Mouse (Mus musculus) CH12.LX (cell line): ENCODE results near the gene Fgf8. TPM values are rescaled to one million over a fixed set of nuclear protein-coding genes. Genes with fewer than 3 reads are reported as not detected.

Source experiments
- polyA plus RNA-seq: library from polyadenylated mRNA; unstranded; fragments of >175 nt; gene quantifications from 2 replicates; pipeline ENCODE4 v1.2.1, GENCODE M21; 2012; ENCODE audit warnings: low read depth; ENCODE audit not compliant: insufficient read length
- total RNA-seq, 2 experiments: library from RNA; depleted of rRNA; stranded (reverse); fragments of 300-350 nt in 1 of 2; fragments of >200 nt in 1 of 2; gene quantifications; 2 replicates each; pipeline ENCODE4 v1.2.3; 2012 to 2014

Fgf8 gene
- total and polyA plus RNA-seq, 3 experiments, result not detected

Other genes starting within 250 kb of the Fgf8 start
- gene Poll, start 182.4 kb downstream of the Fgf8 start, total RNA-seq (2012; rRNA removed), result 21.0 and 24.6 TPM in 2 replicates
- 18.9 and 19.1 TPM in 2 replicates for gene Poll, start 182.4 kb downstream of the Fgf8 start, total RNA-seq (2014; rRNA removed)
- gene Poll, start 182.4 kb downstream of the Fgf8 start, polyA plus RNA-seq, result 14.0 and 16.5 TPM in 2 replicates
- 30.3 and 34.4 TPM in 2 replicates for gene Gm17018, start 182.3 kb downstream of the Fgf8 start, total RNA-seq (2012; rRNA removed)
- 18.5 and 19.9 TPM in 2 replicates for gene Gm17018, start 182.3 kb downstream of the Fgf8 start, total RNA-seq (2014; rRNA removed)
- gene Gm17018, start 182.3 kb downstream of the Fgf8 start, polyA plus RNA-seq, result 40.4 and 54.8 TPM in 2 replicates
- 3.2 and 4.5 TPM in 2 replicates for gene Fbxw4, start 82.6 kb downstream of the Fgf8 start, total RNA-seq (2012; rRNA removed)
- gene Fbxw4, start 82.6 kb downstream of the Fgf8 start, total RNA-seq (2014; rRNA removed), result 4.8 and 7.5 TPM in 2 replicates
- 5.5 and 8.6 TPM in 2 replicates for gene Fbxw4, start 82.6 kb downstream of the Fgf8 start, polyA plus RNA-seq
- gene Npm3, start 6.7 kb upstream of the Fgf8 start, total RNA-seq (2012; rRNA removed), result 189 and 220 TPM in 2 replicates
- 225 and 248 TPM in 2 replicates for gene Npm3, start 6.7 kb upstream of the Fgf8 start, total RNA-seq (2014; rRNA removed)
- gene Npm3, start 6.7 kb upstream of the Fgf8 start, polyA plus RNA-seq, result 237 TPM in 2 replicates
- gene Mgea5, start 40.9 kb upstream of the Fgf8 start, total RNA-seq (2012; rRNA removed), result 63.9 and 69.8 TPM in 2 replicates
- 69.4 and 78.7 TPM in 2 replicates for gene Mgea5, start 40.9 kb upstream of the Fgf8 start, total RNA-seq (2014; rRNA removed)
- gene Mgea5, start 40.9 kb upstream of the Fgf8 start, polyA plus RNA-seq, result 66.4 and 68.7 TPM in 2 replicates
- not detected in 2 replicates for gene Kcnip2, start 73.1 kb upstream of the Fgf8 start, total RNA-seq (2012; rRNA removed)
- gene Kcnip2, start 73.1 kb upstream of the Fgf8 start, total RNA-seq (2014; rRNA removed), result not detected in 2 replicates
- gene Kcnip2, start 73.1 kb upstream of the Fgf8 start, polyA plus RNA-seq, result not detected in 2 replicates